Mouse (Mus musculus) hindbrain, embryonic 11.5 days (tissue): ENCODE measurements around the gene Tasp1. TPM values are rescaled to one million over a fixed set of nuclear protein-coding genes. Genes with fewer than 3 reads are reported as not detected.
A peak's percentile ranks its signal among the peaks of the same experiment; 100 is the strongest.
"Not testable (repeated sequence)": the region's sequence is repeated elsewhere in the genome, so short reads cannot be mapped to it uniquely, and the experiment has no call there.

ENCODE experiments used
- ATAC-seq: fragments of 200-750 bp; cut with Nextera tagmentation; 2 replicates; pipeline ENCODE4 v1.8.0; 2017; ENCODE audit warnings: mild to moderate bottlenecking, moderate TSS enrichment, moderate library complexity; ENCODE audit not compliant: low FRiP score
- DNase-seq: peaks from one replicate; pipeline ENCODE4 v3.0.0-alpha.2; 2015; ENCODE audit warnings: low spot score
- H3K27ac ChIP-seq: fragments of 300-500 bp; sonication (generic); 2 replicates; pipeline ENCODE4 v1.5.1; 2014; ENCODE audit warnings: mild to moderate bottlenecking, low read depth, low read length
- H3K27me3 ChIP-seq: fragments of 300-500 bp; sonication (generic); 2 replicates; pipeline ENCODE4 v1.6.1; 2014; ENCODE audit warnings: mild to moderate bottlenecking, low read length, moderate library complexity, mixed read lengths; ENCODE audit not compliant: control insufficient read depth, insufficient read depth
- H3K36me3 ChIP-seq: fragments of 300-500 bp; sonication (generic); 2 replicates; pipeline ENCODE4 v1.6.1; 2014; ENCODE audit warnings: mild to moderate bottlenecking, low read length, moderate library complexity, mixed read lengths; ENCODE audit not compliant: control insufficient read depth, insufficient read depth
- H3K4me1 ChIP-seq: fragments of 300-500 bp; sonication (generic); replicated peaks from 2 replicates; pipeline ENCODE4 v1.6.1; 2014; ENCODE audit warnings: low read length, mixed read lengths; ENCODE audit not compliant: control insufficient read depth, insufficient read depth
- H3K4me2 ChIP-seq: fragments of 300-500 bp; sonication (generic); replicated peaks from 2 replicates; pipeline ENCODE4 v1.6.1; 2014; ENCODE audit warnings: mild to moderate bottlenecking, low read depth, low read length
- H3K4me3 ChIP-seq: fragments of 300-500 bp; sonication (generic); 2 replicates; pipeline ENCODE4 v1.5.1; 2014; ENCODE audit warnings: low read depth, low read length
- H3K9ac ChIP-seq: fragments of 300-500 bp; sonication (generic); 2 replicates; pipeline ENCODE4 v1.6.1; 2014; ENCODE audit warnings: low read depth, low read length
- H3K9me3 ChIP-seq: fragments of 300-500 bp; sonication (generic); 2 replicates; pipeline ENCODE4 v1.6.1; 2016; ENCODE audit warnings: low read length; ENCODE audit not compliant: control insufficient read depth
- WGBS: fragments of 180-500 bp; shearing (Covaris S2); extraction: QIAGEN DNeasy Blood & Tissue Kit; methylation state at CpG from one replicate; pipeline ENCODE4 v1.1.7; 2014; 5-methylcytosine and 5-hydroxymethylcytosine counted together
- polyA plus RNA-seq: library from polyadenylated mRNA; unstranded; fragments of >200 nt; fragmentation: Nextera tagmentation; extraction: Ambion mirVana; gene quantifications from 2 replicates; pipeline ENCODE4 v1.2.1, GENCODE M21; 2014

Tasp1 gene
- polyA plus RNA-seq, 1 experiment from 2014 or later, result 18.9 TPM

- H3K9ac ChIP-seq, result no peak overlapping the region
- ATAC-seq (no peak), DNase-seq (no peak)
- H3K36me3 ChIP-seq, result no peaks in the 10 kb centered on the region
- H3K4me3 ChIP-seq, result no peak overlapping the region
- H3K27ac ChIP-seq, result no peak overlapping the region
- no peaks in the 10 kb centered on the region for H3K4me1 ChIP-seq
- H3K4me2 ChIP-seq, result no peak overlapping the region
- no peaks in the 10 kb centered on the region for H3K27me3 ChIP-seq
- no peaks in the 10 kb centered on the region for H3K9me3 ChIP-seq
Measured at GRCm38 (mm10) chr2:140036854-140037253, 29.8 kb downstream of the Tasp1 start.

GRCm38 (mm10) chr2:140024937-140025336 is 41.7 kb downstream of the Tasp1 start:
- H3K27me3 ChIP-seq, result no peaks in the 10 kb centered on the region
- ATAC-seq, result no peak
- no peaks in the 10 kb centered on the region for H3K9me3 ChIP-seq
- DNase-seq, result no peak
- no peak overlapping the region for H3K4me2 ChIP-seq
- no peak overlapping the region for H3K9ac ChIP-seq
- no peaks in the 10 kb centered on the region for H3K36me3 ChIP-seq
- no peak overlapping the region for H3K27ac ChIP-seq
- no peak overlapping the region for H3K4me3 ChIP-seq
- 71% methylated on average over 4 of the region's 4 CpGs for WGBS
- H3K4me1 ChIP-seq, result no peaks in the 10 kb centered on the region

DNA sequence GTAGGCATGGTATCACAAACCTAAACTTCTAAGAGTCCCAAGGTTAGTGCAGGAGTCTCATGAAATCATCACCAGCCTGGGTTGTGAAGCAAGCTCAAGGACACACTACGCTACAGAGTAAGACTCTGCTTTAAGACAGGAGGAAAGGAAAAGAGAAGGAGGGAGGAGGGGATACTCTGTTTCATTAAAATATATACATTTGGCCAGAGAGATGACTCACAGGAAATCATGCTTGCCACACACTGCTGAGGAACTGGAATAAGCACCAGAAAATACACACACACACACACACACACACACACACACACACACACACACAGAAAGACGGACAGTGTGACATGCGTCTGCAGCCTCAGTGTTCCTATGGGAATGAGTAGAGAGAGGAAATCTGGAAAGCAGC is 59.2 kb downstream of the Tasp1 start:
- ATAC-seq (no peak), DNase-seq (no peak)
- Histone ChIP-seq H3K9ac (no peak overlapping the region), H3K4me2 (no peak overlapping the region), H3K4me1 (no peaks in the 10 kb centered on the region), H3K27ac (no peak overlapping the region), H3K36me3 (no peaks in the 10 kb centered on the region), H3K27me3 (no peaks in the 10 kb centered on the region), H3K9me3 (no peaks in the 10 kb centered on the region), H3K4me3 (no peak overlapping the region)
- 91% methylated on average over 3 of the region's 3 CpGs for WGBS

DNA sequence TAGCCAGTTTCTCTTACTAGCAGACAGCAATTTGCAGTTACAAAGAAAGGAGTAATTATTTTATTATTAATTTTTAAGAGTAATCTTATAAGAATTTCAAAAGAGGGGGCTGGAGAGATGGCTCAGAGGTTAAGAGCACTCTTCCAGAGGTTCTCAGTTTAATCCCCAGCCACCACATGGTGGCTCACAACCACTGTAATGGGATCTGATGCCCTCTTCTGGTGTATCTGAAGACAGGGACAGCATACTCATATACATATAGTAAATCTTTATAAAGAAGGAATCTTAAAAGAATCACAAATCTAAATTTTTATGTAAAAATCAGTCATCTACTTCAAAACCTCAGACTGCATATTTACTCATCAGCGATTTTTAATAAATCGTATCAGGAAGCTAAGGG is 68.4 kb downstream of the Tasp1 start:
- no peak overlapping the region for H3K4me3 ChIP-seq
- ATAC-seq (no peak), DNase-seq (no peak)
- no peak overlapping the region for H3K9ac ChIP-seq
- no peaks in the 10 kb centered on the region for H3K36me3 ChIP-seq
- no peaks in the 10 kb centered on the region for H3K4me1 ChIP-seq
- H3K27ac ChIP-seq, result no peak overlapping the region
- no peaks in the 10 kb centered on the region for H3K27me3 ChIP-seq
- H3K4me2 ChIP-seq, result no peak overlapping the region
- WGBS, result 92% methylated on average over 2 of the region's 2 CpGs
- no peaks in the 10 kb centered on the region for H3K9me3 ChIP-seq

DNA sequence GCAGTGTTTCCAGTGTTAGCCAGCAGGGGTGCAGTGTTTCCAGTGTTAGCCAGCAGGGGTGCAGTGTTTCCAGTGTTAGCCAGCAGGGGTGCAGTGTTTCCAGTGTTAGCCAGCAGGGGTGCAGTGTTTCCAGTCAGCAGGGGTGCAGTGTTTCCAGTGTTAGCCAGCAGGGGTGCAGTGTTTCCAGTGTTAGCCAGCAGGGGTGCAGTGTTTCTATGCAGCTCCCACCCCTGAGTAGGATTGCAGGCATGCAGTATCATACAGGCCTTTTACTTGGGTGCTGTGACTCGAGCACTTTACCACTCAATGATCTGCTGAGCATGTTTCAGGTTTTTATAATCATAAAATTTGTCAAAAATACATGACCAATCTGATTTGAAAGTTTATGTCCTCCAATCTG is 76.7 kb downstream of the Tasp1 start:
- H3K4me3 ChIP-seq, H3K9me3 ChIP-seq, H3K4me2 ChIP-seq, H3K27me3 ChIP-seq, ATAC-seq, H3K9ac ChIP-seq, H3K36me3 ChIP-seq, H3K4me1 ChIP-seq, DNase-seq, H3K27ac ChIP-seq: not testable (repeated sequence)
- WGBS, result 91% methylated on average over 1 of the region's 1 CpGs

- no peak overlapping the region for H3K4me2 ChIP-seq
- DNase-seq (no peak), ATAC-seq (no peak)
- no peaks in the 10 kb centered on the region for H3K4me1 ChIP-seq
- H3K9me3 ChIP-seq, result no peaks in the 10 kb centered on the region
- no peak overlapping the region for H3K4me3 ChIP-seq
- no peak overlapping the region for H3K9ac ChIP-seq
- H3K36me3 ChIP-seq, result no peaks in the 10 kb centered on the region
- 77% methylated on average over 2 of the region's 2 CpGs for WGBS
- no peak overlapping the region for H3K27ac ChIP-seq
- H3K27me3 ChIP-seq, result no peaks in the 10 kb centered on the region
Measured at GRCm38 (mm10) chr2:139967451-139967850, 99.2 kb downstream of the Tasp1 start.

DNA sequence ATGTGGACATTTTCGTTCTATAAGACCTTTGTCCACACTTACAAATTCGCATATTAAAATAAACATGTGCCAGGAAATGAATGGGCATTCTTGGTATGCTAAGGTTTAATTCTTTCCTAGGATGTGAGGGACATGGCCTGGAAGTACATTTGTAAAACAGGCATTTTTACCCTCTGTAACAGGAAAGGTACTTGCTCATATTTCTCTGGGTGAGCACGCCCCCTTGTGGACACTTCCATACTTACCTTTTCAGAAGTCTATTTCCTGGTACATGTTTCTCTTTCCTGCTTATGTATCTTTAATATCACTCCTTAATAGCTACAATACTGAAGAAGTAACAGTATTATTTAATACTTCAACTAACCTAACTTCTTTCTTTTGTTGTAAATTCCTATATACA is 100.3 kb downstream of the Tasp1 start:
- 61% methylated on average over 3 of the region's 3 CpGs for WGBS
- H3K4me1 ChIP-seq, result no peaks in the 10 kb centered on the region
- peak; percentile 66 for DNase-seq

DNA sequence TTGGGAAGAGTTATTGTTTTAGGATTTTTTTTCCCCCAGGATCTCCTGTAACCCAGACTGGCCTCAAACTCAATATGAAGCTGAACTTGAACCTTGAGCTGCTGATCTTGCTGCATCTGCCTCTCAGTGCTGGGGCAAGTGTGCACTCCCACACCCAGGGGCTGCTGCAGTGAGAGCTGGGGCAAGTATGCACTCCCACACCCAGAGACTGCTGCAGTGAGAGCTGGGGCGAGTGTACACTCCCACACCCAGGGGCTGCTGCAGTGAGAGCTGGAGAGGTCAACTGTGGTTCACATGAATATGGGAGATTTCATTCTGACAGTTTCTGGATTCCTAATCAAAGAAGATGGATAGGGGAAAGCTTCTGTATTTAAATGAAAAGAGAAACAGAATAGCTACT is 117.8 kb downstream of the Tasp1 start:
- no peak overlapping the region for H3K9ac ChIP-seq
- no peaks in the 10 kb centered on the region for H3K36me3 ChIP-seq
- no peaks in the 10 kb centered on the region for H3K9me3 ChIP-seq
- WGBS, result 56% methylated on average over 1 of the region's 1 CpGs
- no peaks in the 10 kb centered on the region for H3K27me3 ChIP-seq
- no peak overlapping the region for H3K4me3 ChIP-seq
- DNase-seq (no peak), ATAC-seq (peak; percentile 64; the same call in 1 of the 2 replicates)
- no peaks in the 10 kb centered on the region for H3K4me1 ChIP-seq
- no peak overlapping the region for H3K4me2 ChIP-seq
- H3K27ac ChIP-seq, result no peak overlapping the region

More for the DNA sequence above, 100.3 kb downstream of the Tasp1 start:
- Histone ChIP-seq H3K36me3 (no peaks in the 10 kb centered on the region), H3K27ac (no peak overlapping the region), H3K4me2 (no peak overlapping the region), H3K27me3 (no peaks in the 10 kb centered on the region), H3K4me3 (no peak overlapping the region), H3K9ac (no peak overlapping the region), H3K9me3 (no peaks in the 10 kb centered on the region)
- no peak for ATAC-seq

DNA sequence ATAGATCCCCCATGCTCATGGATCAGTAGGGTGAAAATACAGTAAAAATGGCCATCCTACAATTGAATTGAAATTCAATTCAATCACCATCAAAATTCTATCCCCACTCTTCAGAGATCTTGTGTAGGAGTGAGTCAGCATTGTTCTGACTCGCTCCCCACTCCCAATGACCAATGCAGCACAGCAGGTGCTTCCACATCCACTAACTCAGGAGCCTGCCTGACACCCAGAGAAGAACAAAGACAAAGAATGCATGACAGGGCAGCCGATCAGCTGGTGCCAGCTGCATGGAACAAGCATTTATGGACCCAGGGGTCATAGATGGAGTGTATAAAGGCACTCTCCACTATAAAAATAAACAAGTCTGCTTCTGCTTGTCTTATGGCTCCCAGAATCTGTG is 129.0 kb downstream of the Tasp1 start:
- ATAC-seq (no peak), DNase-seq (no peak)
- H3K9me3 ChIP-seq, result no peaks in the 10 kb centered on the region
- no peak overlapping the region for H3K27ac ChIP-seq
- H3K27me3 ChIP-seq, result no peaks in the 10 kb centered on the region
- WGBS, result 61% methylated on average over 2 of the region's 2 CpGs
- H3K9ac ChIP-seq, result no peak overlapping the region
- H3K36me3 ChIP-seq, result no peaks in the 10 kb centered on the region
- H3K4me2 ChIP-seq, result no peak overlapping the region
- no peak overlapping the region for H3K4me3 ChIP-seq
- no peaks in the 10 kb centered on the region for H3K4me1 ChIP-seq
